Mouse (Mus musculus): Measurements from ENCODE around the gene Mdm2. TPM values are rescaled to one million over a fixed set of nuclear protein-coding genes. Genes with fewer than 3 reads are reported as not detected.
A peak's percentile ranks its signal among the peaks of the same experiment; 100 is the strongest.

Gene Mdm2
- polyA plus RNA-seq, 1 experiment from 2014 or later = 60.6 TPM

GRCm38 (mm10) chr10:117642201-117642450 is 68.4 kb downstream of the Mdm2 start:
- no peak overlapping the region for H3K4me3 ChIP-seq

GRCm38 (mm10) chr10:117641400-117642200 is 69.0 kb downstream of the Mdm2 start:
- DNase-seq (ENCODE audit: low spot score) = peak; percentile 33
- no peaks in the 10 kb centered on the region; the same call in 1 of the 2 replicates for H3K27me3 ChIP-seq (ENCODE audit: low read depth, poor library complexity, severe bottlenecking)
- no peaks in the 10 kb centered on the region for H3K9me3 ChIP-seq (replicated peaks)
- H3K4me1 ChIP-seq = peaks cover 8% of the 10 kb centered on the region
- 48% methylated on average over 20 of the region's 20 CpGs for WGBS
- H3K4me3 ChIP-seq = no peak overlapping the region; the same call in 1 of the 2 replicates
- H3K27ac ChIP-seq (replicated peaks) = peak overlapping the region; percentile 63
- no peaks in the 10 kb centered on the region for H3K36me3 ChIP-seq

More at GRCm38 (mm10) chr10:117642201-117642450, 68.4 kb downstream of the Mdm2 start:
- 88% methylated on average over 9 of the region's 9 CpGs for WGBS
- DNase-seq (ENCODE audit: low spot score) = no peak
- Histone ChIP-seq H3K4me1 (peaks cover 10% of the 10 kb centered on the region), H3K27me3 (ENCODE audit: low read depth, poor library complexity, severe bottlenecking) (no peaks in the 10 kb centered on the region; the same call in 1 of the 2 replicates), H3K9me3 (replicated peaks) (no peaks in the 10 kb centered on the region), H3K36me3 (no peaks in the 10 kb centered on the region), H3K27ac (replicated peaks) (no peak overlapping the region)

- no peak overlapping the region for H3K27ac ChIP-seq (replicated peaks)
- H3K9me3 ChIP-seq (replicated peaks) = no peaks in the 10 kb centered on the region
- WGBS = 81% methylated on average over 7 of the region's 7 CpGs
- H3K27me3 ChIP-seq (ENCODE audit: low read depth, poor library complexity, severe bottlenecking) = no peaks in the 10 kb centered on the region; the same call in 1 of the 2 replicates
- no peak for DNase-seq (ENCODE audit: low spot score)
- H3K36me3 ChIP-seq = no peaks in the 10 kb centered on the region
- no peak overlapping the region for H3K4me3 ChIP-seq
- H3K4me1 ChIP-seq = peaks cover 8% of the 10 kb centered on the region
Measured at GRCm38 (mm10) chr10:117640595-117641078, 69.9 kb downstream of the Mdm2 start.

- Histone ChIP-seq H3K4me1 (peaks cover 8% of the 10 kb centered on the region), H3K27me3 (ENCODE audit: low read depth, poor library complexity, severe bottlenecking) (no peaks in the 10 kb centered on the region; the same call in 1 of the 2 replicates), H3K4me3 (no peak overlapping the region), H3K9me3 (replicated peaks) (no peaks in the 10 kb centered on the region), H3K27ac (replicated peaks) (no peak overlapping the region), H3K36me3 (no peaks in the 10 kb centered on the region)
- 64% methylated on average over 21 of the region's 21 CpGs for WGBS
- no peak for DNase-seq (ENCODE audit: low spot score)
Measured at GRCm38 (mm10) chr10:117639899-117640594, 70.5 kb downstream of the Mdm2 start.

- no peak for DNase-seq (ENCODE audit: low spot score)
- Histone ChIP-seq H3K27ac (replicated peaks) (no peak overlapping the region), H3K4me3 (no peak overlapping the region), H3K36me3 (no peaks in the 10 kb centered on the region), H3K4me1 (peaks cover 8% of the 10 kb centered on the region), H3K27me3 (ENCODE audit: low read depth, poor library complexity, severe bottlenecking) (no peaks in the 10 kb centered on the region; the same call in 1 of the 2 replicates), H3K9me3 (replicated peaks) (no peaks in the 10 kb centered on the region)
- 92% methylated on average over 8 of the region's 8 CpGs for WGBS
Measured at GRCm38 (mm10) chr10:117639221-117639599, 71.3 kb downstream of the Mdm2 start.

Other genes with a start within 250 kb of the Mdm2 start
- gene Cpm, start 81.3 kb downstream of the Mdm2 start, polyA plus RNA-seq (2016; fragmentation: Nextera tagmentation; extraction: Ambion mirVana) = 5.4 and 6.2 TPM in 2 replicates
- 19.5 and 24.8 TPM in 2 replicates for gene Slc35e3, start 35.6 kb upstream of the Mdm2 start, polyA plus RNA-seq (2016; fragmentation: Nextera tagmentation; extraction: Ambion mirVana)
- 95.5 and 104 TPM in 2 replicates for gene Nup107, start 81.9 kb upstream of the Mdm2 start, polyA plus RNA-seq (2016; fragmentation: Nextera tagmentation; extraction: Ambion mirVana)
- gene Rap1b, start 135.3 kb upstream of the Mdm2 start, polyA plus RNA-seq (2016; fragmentation: Nextera tagmentation; extraction: Ambion mirVana) = 144 and 146 TPM in 2 replicates